Mouse (Mus musculus) hindbrain, embryonic 16.5 days (tissue): ENCODE results near the gene Ptpru. TPM values are rescaled to one million over a fixed set of nuclear protein-coding genes. Genes with fewer than 3 reads are reported as not detected.

Experiments used
- ATAC-seq: fragments of 200-750 bp; cut with Nextera tagmentation; 2 replicates; pipeline ENCODE4 v1.8.0; 2017; ENCODE audit warnings: moderate TSS enrichment, moderate library complexity
- H3K27ac ChIP-seq: fragments of 300-500 bp; sonication (generic); 2 replicates; pipeline ENCODE4 v1.5.1; 2014; ENCODE audit warnings: low read depth, mild to moderate bottlenecking, control low read depth, low read length, moderate library complexity
- H3K27me3 ChIP-seq: fragments of 300-500 bp; sonication (generic); replicated peaks from 2 replicates; pipeline ENCODE4 v1.6.1; 2014; ENCODE audit warnings: low read length; ENCODE audit not compliant: control insufficient read depth, insufficient read depth
- H3K36me3 ChIP-seq: fragments of 300-500 bp; sonication (generic); 2 replicates; pipeline ENCODE4 v1.6.1; 2014; ENCODE audit warnings: mild to moderate bottlenecking, low read length, moderate library complexity, mixed read lengths; ENCODE audit not compliant: control insufficient read depth, insufficient read depth
- H3K4me1 ChIP-seq: fragments of 300-500 bp; sonication (generic); 2 replicates; pipeline ENCODE4 v1.6.1; 2014; ENCODE audit warnings: low read depth, low read length; ENCODE audit not compliant: control insufficient read depth, insufficient read depth
- H3K4me2 ChIP-seq: fragments of 300-500 bp; sonication (generic); 2 replicates; pipeline ENCODE4 v1.6.1; 2014; ENCODE audit warnings: mild to moderate bottlenecking, low read length, control low read depth, moderate library complexity
- H3K4me3 ChIP-seq: fragments of 300-500 bp; sonication (generic); 2 replicates; pipeline ENCODE4 v1.5.1; 2014; ENCODE audit warnings: mild to moderate bottlenecking, low read length, control low read depth, moderate library complexity
- H3K9ac ChIP-seq: fragments of 300-500 bp; sonication (generic); 2 replicates; pipeline ENCODE4 v1.6.1; 2014; ENCODE audit warnings: low read depth, mild to moderate bottlenecking, control low read depth, low read length, moderate library complexity
- H3K9me3 ChIP-seq: fragments of 300-500 bp; sonication (generic); 2 replicates; pipeline ENCODE4 v1.6.1; 2014; ENCODE audit warnings: mild to moderate bottlenecking, low read length, moderate library complexity; ENCODE audit not compliant: control insufficient read depth
- WGBS: fragments of 180-500 bp; shearing (Covaris S2); extraction: QIAGEN DNeasy Blood & Tissue Kit; methylation state at CpG from one replicate; pipeline ENCODE4 v1.1.7; 2014; 5-methylcytosine and 5-hydroxymethylcytosine counted together
- polyA plus RNA-seq: library from polyadenylated mRNA; unstranded; fragments of >200 nt; fragmentation: Nextera tagmentation; extraction: Ambion mirVana; gene quantifications from 2 replicates; pipeline ENCODE4 v1.2.1, GENCODE M21; 2015

The Ptpru gene
- polyA plus RNA-seq, 1 experiment from 2014 or later: 25.0 TPM

DNA sequence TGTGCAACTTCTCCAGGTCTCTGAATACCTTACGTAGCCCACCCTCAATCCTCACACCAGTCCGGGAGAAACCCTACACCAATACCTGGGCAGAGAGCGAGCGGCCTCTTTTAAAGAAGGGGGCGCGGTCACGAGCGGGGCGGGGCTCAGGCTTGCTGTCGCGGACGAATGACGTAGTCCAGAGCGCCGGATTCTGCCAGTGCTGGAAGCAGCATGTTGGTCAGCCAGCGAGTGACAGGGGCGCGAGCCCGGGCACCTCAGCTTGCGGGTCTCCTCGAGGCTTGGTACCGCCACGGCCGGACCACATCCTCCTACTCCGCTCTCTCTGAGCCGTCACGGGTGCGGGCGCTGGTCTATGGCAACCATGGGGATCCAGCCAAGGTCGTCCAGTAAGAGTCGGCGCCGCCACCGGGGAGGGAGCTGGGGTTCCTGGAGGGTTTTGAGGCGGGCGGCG, 5.2 kb upstream of the Ptpru start, which contains the start of gene Mecr:
TSS of gene Mecr (plus strand) at position 181 of the 454 bp plus-strand sequence.
- Histone ChIP-seq H3K4me3 (peak within 1 kb of the TSS; percentile 81), H3K27me3 (no peaks in the 10 kb centered on the region; the same call in none of the 2 replicates), H3K9ac (peak within 1 kb of the TSS; percentile 85), H3K4me2 (peak within 1 kb of the TSS; percentile 68), H3K27ac (peak within 1 kb of the TSS; percentile 55; the same call in 1 of the 2 replicates), H3K36me3 (no peaks in the 10 kb centered on the region), H3K4me1 (peaks cover 11% of the 10 kb centered on the region), H3K9me3 (no peaks in the 10 kb centered on the region)
- 1% methylated on average over 37 of the region's 37 CpGs for WGBS
- ATAC-seq: peak; percentile 87

GRCm38 (mm10) chr4:131836891-131837491, 1.1 kb downstream of the Ptpru start:
- ATAC-seq: 0 out of 2 replicates have a peak, but pooled peaks have one; percentile 21
- Histone ChIP-seq H3K9ac (peak overlapping the region; percentile 83), H3K27ac (no peak overlapping the region), H3K4me2 (peak overlapping the region; percentile 98), H3K27me3 (no peaks in the 10 kb centered on the region; the same call in none of the 2 replicates), H3K4me3 (peak overlapping the region; percentile 67), H3K4me1 (peaks cover 18% of the 10 kb centered on the region), H3K36me3 (no peaks in the 10 kb centered on the region), H3K9me3 (no peaks in the 10 kb centered on the region)
- under 1% methylated on average over 74 of the region's 76 CpGs for WGBS

DNA sequence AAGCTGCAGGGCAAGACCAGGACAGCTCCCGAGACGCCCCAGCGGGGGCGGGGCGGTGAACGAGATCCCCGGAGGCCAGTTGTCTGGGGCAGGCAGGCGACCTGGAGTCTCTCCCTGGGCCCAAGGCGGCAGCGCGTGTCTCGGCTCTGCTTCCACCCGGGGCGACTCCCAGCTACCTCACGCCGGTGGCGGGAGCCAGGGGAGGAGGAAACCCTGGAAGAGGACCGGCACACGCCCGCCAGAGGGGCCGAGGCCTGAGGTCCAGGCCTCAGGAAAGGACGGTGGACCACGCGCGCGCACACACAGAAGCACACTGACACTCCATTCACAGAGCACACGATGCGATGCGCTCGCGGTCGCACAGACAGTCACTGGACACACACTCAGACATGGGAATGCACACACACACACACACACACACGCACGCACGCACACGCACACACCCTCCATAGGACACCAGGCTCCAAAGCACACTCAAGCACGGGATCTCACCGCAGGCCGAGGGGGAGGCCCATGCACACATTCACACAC, 1.7 kb downstream of the Ptpru start:
- no peak for ATAC-seq
- WGBS: under 1% methylated on average over 31 of the region's 39 CpGs
- Histone ChIP-seq H3K36me3 (no peaks in the 10 kb centered on the region), H3K9ac (peak overlapping the region; percentile 83), H3K4me2 (peak overlapping the region; percentile 98), H3K27ac (no peak overlapping the region), H3K9me3 (no peaks in the 10 kb centered on the region), H3K27me3 (no peaks in the 10 kb centered on the region; the same call in none of the 2 replicates), H3K4me1 (peaks cover 18% of the 10 kb centered on the region), H3K4me3 (peak overlapping the region; percentile 67)

GRCm38 (mm10) chr4:131833971-131834609, 4.0 kb downstream of the Ptpru start:
- H3K9me3 ChIP-seq: no peaks in the 10 kb centered on the region
- H3K27ac ChIP-seq: no peak overlapping the region
- no peaks in the 10 kb centered on the region; the same call in none of the 2 replicates for H3K27me3 ChIP-seq
- whole genome bisulfite sequencing: 25% methylated on average over 9 of the region's 9 CpGs
- no peak for ATAC-seq
- peaks cover 18% of the 10 kb centered on the region for H3K4me1 ChIP-seq
- H3K4me3 ChIP-seq: no peak overlapping the region
- H3K36me3 ChIP-seq: no peaks in the 10 kb centered on the region
- H3K9ac ChIP-seq: no peak overlapping the region
- H3K4me2 ChIP-seq: no peak overlapping the region

GRCm38 (mm10) chr4:131832759-131833407, 5.2 kb downstream of the Ptpru start:
- Histone ChIP-seq H3K4me1 (peaks cover 16% of the 10 kb centered on the region), H3K9ac (no peak overlapping the region), H3K4me3 (no peak overlapping the region), H3K4me2 (no peak overlapping the region), H3K27me3 (no peaks in the 10 kb centered on the region; the same call in 1 of the 2 replicates), H3K27ac (no peak overlapping the region), H3K36me3 (no peaks in the 10 kb centered on the region), H3K9me3 (no peaks in the 10 kb centered on the region)
- ATAC-seq: no peak
- 79% methylated on average over 3 of the region's 3 CpGs for WGBS

- no peak overlapping the region for H3K27ac ChIP-seq
- no peak for ATAC-seq
Observed at GRCm38 (mm10) chr4:131831546-131832045, 6.5 kb downstream of the Ptpru start.

DNA sequence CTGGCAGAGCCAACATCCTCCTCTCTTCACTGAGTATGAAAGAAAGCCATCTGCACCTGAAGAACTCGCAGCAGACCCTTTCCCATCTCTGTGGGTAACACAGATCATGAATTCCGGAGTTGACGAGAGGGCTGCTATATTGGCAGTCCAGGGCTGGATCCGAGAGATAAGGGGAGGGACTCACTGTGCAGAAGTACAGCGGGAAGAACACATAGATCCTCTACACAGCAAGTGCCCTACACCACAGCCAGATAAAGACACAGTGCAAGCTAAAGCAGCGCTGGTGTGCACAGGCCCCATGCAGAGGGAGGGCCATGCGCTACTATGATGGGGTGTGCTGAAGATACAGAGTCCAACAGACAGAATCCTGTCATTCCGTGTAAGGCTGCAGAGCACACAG, 9.0 kb downstream of the Ptpru start:
- ATAC-seq: no peak
- H3K27ac ChIP-seq: no peak overlapping the region
- H3K4me1 ChIP-seq: peaks cover 6% of the 10 kb centered on the region; the same call in 1 of the 2 replicates
- no peak overlapping the region for H3K4me3 ChIP-seq
- 75% methylated on average over 8 of the region's 8 CpGs for WGBS
- H3K9me3 ChIP-seq: no peaks in the 10 kb centered on the region
- H3K4me2 ChIP-seq: no peak overlapping the region
- no peak overlapping the region for H3K9ac ChIP-seq
- no peaks in the 10 kb centered on the region for H3K36me3 ChIP-seq
- no peaks in the 10 kb centered on the region for H3K27me3 ChIP-seq

More at GRCm38 (mm10) chr4:131831546-131832045, 6.5 kb downstream of the Ptpru start:
- Histone ChIP-seq H3K4me1 (peaks cover 11% of the 10 kb centered on the region), H3K9ac (no peak overlapping the region), H3K4me3 (no peak overlapping the region), H3K9me3 (no peaks in the 10 kb centered on the region), H3K4me2 (no peak overlapping the region), H3K27me3 (no peaks in the 10 kb centered on the region; the same call in 1 of the 2 replicates), H3K36me3 (no peaks in the 10 kb centered on the region)
- WGBS: 73% methylated on average over 5 of the region's 5 CpGs

GRCm38 (mm10) chr4:131826905-131827304, 11.2 kb downstream of the Ptpru start:
- Histone ChIP-seq H3K27me3 (no peaks in the 10 kb centered on the region), H3K9ac (no peak overlapping the region), H3K36me3 (no peaks in the 10 kb centered on the region), H3K4me2 (no peak overlapping the region), H3K27ac (no peak overlapping the region), H3K4me3 (no peak overlapping the region), H3K9me3 (no peaks in the 10 kb centered on the region), H3K4me1 (peaks cover 5% of the 10 kb centered on the region; the same call in 1 of the 2 replicates)
- no peak for ATAC-seq
- 13% methylated on average over 6 of the region's 6 CpGs for WGBS
